Mouse (Mus musculus): Measurements from ENCODE around the gene Ocel1. TPM values are rescaled to one million over a fixed set of nuclear protein-coding genes. Genes with fewer than 3 reads are reported as not detected.
A peak's percentile ranks its signal among the peaks of the same experiment; 100 is the strongest.

Ocel1 gene
- total RNA-seq, 2 experiments from 2014 or later = 8.0 to 11.7 TPM

DNA sequence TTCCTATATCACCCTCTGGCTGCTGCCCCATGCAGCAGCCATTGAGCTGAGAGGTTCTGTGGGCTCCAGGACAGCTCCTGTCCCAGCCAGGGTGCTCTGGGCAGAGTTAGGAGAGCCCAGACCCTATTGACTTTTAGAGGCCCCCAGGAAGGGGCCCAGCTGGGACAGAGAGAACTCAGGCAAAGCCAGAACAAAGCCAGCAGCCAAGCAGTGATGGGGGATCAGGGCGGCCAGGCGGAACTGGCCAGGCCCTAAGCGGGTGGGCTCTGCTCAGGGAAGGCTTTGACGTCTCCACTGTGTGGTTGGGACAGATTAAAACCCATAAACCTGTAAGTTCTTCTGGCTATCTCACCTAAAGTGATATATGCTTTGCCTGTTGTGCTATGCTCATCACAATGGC, 7.9 kb downstream of the Ocel1 start:
- ATAC-seq (replicated peaks; ENCODE audit: poor library complexity) = no peak

DNA sequence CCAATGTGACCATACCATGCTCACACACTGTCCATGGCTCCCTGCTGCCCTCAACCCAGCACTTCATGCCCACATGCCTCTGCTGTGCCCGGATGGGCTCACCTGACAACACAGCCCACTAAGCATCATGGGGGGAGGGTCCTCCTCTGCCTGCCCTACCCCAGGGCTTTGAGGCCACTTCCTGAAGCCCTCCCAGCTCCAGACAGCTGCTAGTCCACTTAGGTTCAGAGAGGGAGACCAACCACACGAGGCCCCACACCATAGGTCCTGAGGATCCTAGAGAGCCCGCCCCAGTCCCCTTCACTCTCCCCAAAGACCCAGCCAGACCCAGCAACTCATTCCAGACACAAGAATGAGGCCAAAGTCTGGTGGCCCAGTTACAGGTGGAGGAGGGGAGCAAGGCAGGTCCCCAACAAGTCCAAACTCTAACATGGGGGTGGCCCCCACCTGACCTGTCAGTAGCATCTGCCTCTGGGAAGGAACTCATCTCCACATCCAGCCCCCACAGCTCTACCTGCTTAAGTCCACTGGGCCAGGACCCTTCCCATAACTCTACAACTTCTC, 8.5 kb downstream of the Ocel1 start:
- no peak for ATAC-seq (replicated peaks; ENCODE audit: poor library complexity)

DNA sequence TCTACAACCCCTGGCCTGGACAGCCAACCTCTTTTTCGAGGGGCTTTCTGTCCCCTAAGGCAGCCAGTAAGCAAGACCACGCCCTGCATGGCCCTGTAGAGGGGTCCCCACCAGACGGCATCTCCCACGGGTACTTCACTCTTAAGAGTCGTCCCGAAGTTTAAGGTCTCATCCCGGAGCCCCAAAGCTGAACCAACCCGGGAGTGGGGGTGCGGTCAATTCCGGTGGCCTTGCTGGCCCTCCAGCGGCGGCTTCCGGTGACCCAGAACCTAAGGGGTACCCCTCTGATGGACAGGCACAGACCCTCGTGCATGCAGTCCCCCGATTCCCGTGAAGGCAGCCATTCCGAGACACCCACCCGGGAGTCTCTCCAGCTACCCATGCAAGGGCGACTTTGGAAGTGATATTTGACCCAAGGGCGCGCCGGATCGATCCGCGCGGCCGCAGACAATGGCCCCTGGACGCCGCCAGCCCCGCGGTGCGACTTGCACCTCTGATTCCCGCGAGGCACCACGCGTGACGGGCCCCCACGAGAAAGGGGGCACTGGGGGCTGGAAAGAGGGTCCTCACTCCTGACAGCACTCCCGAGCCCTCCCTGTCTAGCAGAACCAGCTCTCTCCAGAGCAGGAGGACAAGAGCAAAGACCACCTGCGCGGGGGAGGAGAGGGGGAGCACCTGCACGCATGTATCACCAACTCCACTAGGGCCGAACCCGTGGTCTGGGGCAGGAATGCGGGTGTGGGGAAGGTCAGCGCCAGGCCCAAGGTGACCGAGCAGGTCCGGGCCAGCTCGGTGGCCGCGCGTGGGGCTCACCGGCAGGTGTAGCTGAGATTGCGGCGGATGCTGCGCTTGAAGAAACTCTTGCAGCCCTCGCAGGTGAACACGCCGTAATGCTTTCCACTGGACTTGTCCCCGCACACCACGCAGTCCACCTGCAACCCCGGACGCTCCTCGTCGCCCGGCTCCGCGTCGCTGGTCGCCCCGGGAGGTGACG, 9.4 kb downstream of the Ocel1 start:
- no peak for ATAC-seq (replicated peaks; ENCODE audit: poor library complexity)

DNA sequence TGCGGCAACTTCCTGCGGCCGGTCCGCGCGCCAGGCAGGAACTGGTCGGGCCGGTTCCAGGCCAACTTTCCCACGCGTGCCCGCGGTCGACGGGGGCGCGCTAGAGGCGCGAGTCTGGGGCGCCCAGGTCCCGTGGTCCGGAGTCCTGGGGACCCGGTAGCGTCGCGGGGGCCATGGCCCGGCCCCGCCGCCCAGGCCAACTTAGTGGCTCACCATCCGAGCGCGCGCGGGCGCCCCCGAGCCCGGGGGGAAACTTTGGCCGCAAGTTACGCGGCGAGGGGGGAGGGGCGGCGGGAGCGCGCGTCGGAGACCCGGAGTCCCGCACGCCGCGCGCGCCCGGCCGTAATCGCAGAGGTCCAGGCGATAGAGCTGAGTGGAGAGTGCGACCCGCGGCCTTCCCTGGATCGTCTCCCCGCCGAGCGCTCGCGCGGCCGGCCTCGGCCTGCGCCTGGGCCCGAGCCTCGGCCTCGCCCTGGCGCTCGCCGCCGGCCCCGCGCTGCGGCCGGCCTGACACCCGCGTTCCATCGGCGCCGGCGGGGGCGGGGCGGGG, 10.4 kb downstream of the Ocel1 start, which contains the start of gene Nr2f6:
Gene Nr2f6 (minus strand): TSS at position 540 of the 550 bp plus-strand sequence.
- peak; percentile 12; the same call in 1 of the 2 replicates for ATAC-seq (replicated peaks; ENCODE audit: poor library complexity)

DNA sequence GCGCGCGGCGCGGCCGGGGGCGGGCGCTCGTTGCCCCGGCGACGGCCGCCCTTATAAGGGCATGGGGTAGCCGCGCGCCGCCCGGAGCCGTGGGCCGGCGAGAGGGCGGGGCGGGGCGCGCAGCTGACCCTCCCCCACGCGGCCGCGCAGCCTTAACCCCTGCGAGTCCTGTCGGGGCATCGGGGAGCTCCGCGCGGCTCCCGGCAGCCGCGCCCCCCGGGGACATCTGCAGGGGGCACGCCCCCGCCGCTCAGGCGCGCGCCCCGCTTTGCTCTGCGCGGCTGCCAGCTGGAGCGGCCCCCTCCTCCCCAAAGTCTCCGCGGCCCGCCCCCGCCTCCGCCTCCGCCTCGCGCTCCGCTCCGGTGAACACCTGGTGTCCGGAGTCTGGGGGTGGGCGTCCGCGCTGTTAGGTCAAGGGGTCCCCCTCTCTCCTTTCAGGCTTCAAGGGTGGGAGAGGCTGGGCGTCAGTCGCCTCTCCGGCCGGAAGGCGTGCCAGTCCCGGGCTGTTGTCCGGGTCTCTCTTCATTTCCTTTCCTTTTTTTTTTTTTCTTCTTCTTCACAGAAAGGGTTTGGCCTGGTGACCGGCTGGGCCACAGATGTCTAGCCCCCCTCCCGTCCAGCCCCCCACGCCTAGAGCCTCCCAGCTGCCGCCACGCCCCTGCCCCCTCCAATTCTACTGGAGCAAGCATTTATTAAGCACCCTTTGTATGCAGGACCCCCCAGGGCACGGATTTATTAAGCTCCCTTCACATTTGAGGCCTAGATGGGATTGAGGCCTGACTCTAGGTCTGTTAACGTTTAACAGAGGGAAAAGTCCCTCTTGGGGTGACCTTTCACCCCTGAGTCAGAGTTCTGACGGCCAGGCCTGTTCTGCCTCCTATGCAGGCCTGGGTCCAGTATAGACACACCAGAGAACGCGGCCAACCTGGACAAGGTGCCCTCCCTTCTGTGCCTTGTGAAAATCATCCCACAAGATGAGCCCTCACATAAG, 11.2 kb downstream of the Ocel1 start:
- ATAC-seq (replicated peaks; ENCODE audit: poor library complexity) = peak; percentile 79

DNA sequence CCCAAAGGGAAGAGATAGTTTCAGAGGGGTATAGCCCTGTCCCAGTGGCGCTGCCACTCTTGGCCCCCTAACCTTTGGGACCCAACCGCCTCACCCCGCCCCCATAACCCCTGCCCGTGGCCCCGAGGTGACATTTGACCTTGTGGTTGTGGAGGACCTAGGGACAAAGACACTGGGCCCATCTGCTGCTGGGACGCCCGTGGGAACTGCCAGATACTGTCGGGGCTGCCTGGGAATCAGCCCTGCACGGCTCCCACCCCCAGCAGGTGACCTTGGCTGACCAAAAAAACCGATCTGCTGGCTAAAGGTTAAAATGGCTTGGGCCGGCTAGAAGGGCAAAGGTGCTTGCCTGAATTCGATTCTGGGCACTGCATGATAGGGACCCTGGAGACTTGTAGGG, 12.3 kb downstream of the Ocel1 start:
- ATAC-seq (replicated peaks; ENCODE audit: poor library complexity) = no peak

DNA sequence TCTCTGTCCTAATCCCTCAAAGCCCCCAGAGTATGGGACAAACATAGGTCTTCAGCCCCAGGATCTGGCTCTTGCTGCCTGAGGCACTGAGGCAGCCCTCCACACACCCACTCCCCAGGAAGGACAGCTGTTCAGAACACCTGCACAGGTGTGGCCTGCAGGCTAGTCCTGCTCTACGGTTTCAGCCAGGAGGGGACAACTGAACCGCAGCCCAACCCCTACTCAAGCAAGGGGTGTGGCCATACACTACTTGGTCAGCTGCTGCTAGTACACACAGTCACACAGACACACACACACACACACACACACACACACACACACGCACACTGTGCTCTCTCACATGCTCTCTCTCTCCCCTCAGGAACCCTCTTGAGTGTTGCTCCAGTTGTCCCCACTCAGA, 12.8 kb downstream of the Ocel1 start:
- ATAC-seq (replicated peaks; ENCODE audit: poor library complexity) = no peak

DNA sequence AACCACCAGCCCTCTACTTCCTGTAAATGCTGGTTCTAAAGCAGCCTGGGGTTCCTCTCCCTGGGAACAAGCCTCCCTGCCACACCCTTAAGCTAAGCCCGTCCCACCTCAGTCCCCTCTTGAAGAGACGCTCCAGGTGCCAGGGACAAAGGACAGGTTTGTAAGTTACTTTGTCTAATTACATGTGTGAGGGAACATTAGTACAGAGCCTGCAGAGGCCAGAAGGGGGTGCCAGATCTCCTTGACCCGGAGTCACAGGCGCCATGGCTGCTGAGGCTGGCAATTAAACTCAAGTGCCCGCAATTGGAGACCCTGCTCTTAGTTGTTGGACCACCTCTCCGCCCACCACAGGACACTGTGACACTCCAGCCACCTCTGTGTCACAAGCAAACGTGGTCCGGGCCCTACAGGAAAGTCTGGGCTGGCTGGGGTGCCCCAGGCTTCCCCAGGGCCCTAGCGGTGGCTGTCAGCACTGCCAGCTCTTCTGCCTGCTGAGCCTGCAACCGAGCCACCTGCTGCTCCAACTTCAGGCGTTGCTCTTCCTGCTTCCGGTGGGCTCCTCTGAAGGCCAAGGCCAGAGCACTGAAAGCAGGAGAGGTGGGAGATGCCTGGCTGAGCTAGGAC, 14.2 kb downstream of the Ocel1 start:
- ATAC-seq (replicated peaks; ENCODE audit: poor library complexity) = no peak

DNA sequence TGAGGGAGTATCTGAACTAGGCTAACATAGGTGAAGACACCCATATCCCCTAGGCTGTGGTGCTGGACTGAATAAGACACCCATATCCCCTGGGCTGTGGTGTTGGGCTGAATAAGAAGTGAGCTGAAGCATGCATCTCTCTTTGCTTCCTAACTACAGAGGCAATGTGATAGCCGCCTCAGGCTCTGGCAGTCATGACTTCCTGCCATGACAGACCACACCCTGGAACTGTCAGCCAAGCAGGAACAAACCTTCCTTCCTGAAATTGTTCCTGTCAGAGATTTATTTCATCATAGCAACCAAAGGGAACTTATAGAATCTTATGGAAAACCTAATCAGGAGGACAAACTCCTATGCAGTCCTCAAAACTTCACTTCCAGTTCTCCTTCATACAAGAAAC, 17.2 kb downstream of the Ocel1 start:
- ATAC-seq (replicated peaks; ENCODE audit: poor library complexity) = peak; percentile 29; the same call in 1 of the 2 replicates

DNA sequence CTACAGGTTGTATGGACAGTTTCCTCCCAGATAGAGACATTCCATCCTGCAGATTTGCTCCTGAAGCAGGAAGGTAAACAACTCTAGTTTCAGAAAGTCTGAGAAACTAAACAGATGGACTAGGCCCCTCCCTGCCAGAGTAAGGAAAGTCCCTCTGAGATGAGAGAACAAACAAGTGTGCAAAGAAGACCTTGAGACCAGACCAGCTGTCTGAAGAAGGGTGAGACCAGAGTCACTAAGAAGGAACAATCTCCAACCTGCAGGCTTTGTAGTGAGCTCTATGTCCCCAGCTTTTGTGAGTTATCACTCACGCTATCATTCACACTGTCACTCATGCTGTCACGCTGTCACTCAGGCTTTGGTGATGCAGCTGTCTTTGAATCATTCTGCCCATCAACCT, 20.6 kb downstream of the Ocel1 start:
- no peak for ATAC-seq (replicated peaks; ENCODE audit: poor library complexity)

DNA sequence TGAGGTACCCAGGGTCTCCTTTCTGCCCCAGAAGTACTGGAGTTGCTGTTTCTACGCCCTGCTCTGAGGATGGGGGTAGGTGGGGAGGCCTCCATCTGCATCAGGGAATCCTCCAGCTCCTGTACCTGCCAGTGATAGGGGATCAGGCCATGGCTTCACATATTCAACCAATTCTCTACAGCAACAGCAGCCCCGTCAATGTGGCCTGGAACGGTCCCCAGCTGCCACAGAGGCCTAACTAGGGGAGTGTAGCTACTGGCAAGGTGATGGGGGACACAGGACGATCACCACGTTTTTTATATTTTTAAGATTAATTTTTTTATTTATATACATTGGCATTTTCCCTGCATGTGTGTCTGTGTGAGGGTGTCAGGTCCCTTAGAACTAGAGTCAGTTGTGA, 21.3 kb downstream of the Ocel1 start:
- no peak for ATAC-seq (replicated peaks; ENCODE audit: poor library complexity)

DNA sequence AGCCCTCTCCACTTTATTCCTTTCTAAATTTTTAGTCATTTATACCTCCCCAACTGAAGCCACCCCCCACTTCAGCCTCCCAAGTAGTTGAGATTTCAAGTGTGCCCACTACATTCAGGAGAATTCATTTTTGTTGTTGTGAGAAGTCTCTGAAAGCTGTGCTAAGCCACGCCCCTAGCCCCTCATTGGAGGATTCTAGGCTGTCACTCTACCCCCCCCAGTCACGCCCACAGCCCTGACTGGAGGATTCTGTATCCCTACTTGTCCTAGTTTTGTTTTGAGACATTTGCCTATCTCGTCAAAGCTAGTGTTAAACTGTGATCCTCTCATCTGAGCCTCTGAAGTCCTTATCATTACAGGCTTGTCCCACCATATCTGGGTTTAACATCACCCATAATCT, 21.8 kb downstream of the Ocel1 start:
- peak; percentile 35; the same call in 1 of the 2 replicates for ATAC-seq (replicated peaks; ENCODE audit: poor library complexity)

DNA sequence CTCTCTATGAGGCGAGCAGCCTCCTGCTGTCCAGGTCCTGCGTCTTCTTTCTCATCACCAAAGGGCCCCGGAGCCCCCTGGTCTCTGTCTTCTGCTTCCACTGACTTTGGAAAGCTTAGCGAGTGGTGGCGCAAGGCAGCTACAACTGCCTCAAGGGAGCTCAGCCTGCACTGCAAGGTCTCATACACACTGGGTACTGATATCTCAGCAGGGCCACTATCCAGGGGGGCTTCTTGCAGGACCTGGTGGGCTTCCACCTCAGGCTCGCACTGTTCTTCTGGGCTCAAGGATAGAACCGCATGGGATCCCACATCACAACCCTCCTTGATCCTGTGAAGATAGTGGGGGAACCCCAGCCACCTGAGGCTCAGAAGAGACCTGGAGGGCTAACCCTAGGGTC, 23.4 kb downstream of the Ocel1 start:
- ATAC-seq (replicated peaks; ENCODE audit: poor library complexity) = no peak

DNA sequence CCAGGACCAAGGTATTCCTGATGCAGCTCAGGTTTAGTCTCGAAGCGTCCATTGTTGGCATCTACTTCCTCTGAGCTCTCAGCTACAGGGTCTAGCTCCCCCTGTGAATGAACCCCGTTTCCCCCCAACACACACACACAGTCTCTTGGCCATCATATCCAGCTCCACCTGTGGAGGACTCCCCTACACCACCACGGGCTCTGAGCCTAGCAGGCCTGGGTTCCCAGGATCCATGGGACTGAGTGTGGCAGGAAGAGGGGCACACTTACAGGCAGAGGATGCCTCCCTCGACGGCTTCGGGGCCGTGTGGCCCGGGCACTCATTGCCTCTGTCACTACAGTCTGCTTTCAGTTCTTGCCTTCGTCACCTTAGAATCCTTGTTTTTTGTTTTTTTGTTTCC, 24.0 kb downstream of the Ocel1 start:
- no peak for ATAC-seq (replicated peaks; ENCODE audit: poor library complexity)

DNA sequence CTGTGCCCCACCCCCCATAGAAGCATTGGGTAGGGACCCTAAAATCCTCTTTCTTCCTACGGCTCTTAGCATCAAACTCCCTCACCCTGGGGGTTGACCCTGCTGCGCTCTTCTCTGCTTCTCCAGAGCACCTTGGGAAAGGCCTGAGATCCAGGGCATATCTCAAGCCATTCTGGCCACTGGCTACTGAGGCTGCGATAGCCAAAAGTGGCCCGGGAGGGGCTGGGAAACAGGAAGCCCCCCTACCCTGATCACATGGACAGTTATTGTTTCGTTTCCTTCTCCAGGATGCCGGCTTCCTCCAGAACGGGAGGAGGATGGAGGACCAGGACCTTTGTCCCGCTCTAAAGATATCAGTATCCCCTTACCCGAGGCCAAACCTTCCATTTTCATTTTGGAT, 24.5 kb downstream of the Ocel1 start, which contains the start of gene Ushbp1:
Gene Ushbp1 (minus strand): TSS at position 174 of the 400 bp plus-strand sequence.
- no peak for ATAC-seq (replicated peaks; ENCODE audit: poor library complexity)

DNA sequence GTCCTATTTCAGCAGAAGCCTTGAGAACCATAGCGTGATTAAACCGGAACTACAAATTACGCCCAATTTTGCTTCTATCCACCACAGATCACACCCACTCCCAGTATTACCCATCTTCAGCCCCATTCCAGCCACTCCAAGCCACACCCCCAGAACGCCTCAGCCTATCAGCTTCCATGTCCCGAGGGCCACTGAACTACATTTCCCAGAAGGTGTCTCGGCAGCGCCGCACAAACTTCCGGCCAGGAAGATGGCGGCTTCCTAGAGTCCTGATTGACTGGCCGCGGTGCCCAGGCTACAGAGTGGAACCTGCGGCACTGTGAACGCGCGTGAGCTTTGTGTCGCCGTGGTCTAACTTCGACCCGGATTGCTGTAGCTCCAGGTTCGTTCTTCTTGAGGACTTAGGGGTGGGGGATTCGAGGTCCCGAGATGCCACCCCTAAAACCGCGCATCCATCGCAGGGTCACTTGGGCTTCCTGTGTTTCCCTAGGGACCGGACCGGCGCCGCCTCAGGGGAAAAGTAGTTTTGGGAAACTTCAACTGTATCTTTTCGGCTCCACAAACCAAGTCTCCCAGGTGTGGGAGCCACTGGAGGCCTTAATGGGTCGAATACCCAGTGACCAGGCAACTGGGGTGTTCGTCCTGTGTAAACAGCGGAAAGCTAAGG, 25.7 kb downstream of the Ocel1 start, which contains the start of gene Babam1:
Gene Babam1 (plus strand): TSS at position 223 of the 667 bp plus-strand sequence.
- ATAC-seq (replicated peaks; ENCODE audit: poor library complexity) = peak; percentile 98

DNA sequence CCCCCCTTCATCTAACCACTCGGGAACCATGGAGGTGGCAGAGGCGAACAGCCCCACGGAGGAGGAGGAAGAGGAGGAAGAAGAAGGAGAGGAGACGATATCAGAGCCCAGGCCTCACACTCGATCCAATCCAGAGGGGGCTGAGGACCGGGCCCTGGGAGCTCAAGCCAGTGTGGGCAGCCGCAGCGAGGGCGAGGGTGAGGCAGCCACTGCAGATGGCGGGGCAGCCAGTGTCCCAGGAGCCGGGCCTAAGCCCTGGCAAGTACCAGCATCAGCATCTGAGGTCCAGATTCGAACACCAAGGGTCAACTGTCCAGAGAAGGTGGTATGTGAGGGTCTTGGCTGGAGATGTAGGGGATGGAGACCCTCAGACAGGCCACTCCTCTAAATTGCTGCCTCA, 26.6 kb downstream of the Ocel1 start:
- no peak for ATAC-seq (replicated peaks; ENCODE audit: poor library complexity)

DNA sequence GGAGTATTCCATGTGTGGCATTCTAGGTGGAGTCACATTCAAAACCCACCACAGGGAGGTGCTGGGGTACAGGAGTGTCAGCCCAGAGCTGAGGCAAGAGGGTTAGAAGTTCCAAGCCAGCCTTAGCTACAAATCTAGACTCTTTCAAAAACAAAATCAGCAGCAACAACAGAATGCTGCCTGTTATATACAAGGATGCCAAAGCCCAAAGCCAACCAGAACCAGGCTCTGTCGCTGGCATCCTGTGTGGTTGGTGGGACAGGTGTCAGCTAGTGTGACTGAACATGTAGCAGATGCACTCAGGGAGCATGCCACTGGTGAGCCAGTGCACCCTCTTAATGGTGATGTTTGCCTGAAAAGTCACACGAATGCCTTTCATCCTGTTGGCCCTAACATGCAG, 29.7 kb downstream of the Ocel1 start:
- no peak for ATAC-seq (replicated peaks; ENCODE audit: poor library complexity)

DNA sequence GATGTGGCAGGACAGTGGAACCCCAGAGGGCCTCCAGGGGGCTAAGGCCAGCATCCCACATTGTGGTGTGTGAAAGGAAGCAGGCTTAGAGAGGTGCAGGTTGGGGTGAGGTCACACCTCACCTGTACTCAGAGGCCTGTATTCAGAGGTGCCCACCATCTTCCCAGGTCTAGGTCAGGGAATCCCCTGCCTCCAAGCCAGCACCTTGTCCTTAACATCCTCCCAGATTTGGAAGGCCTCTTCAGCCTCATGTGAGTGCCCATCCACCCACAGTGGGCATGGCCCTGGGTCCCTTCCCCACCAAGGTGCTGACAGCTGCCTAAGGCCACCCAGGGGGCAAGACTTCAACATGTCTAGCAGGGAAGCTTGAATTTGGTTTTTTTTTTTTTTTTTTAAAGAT, 30.4 kb downstream of the Ocel1 start:
- ATAC-seq (replicated peaks; ENCODE audit: poor library complexity) = no peak
